Mouse (Mus musculus) bone marrow macrophage, adult 2 months (primary cell): ENCODE results near the gene Slc1a3.

Experiments used
- CTCF ChIP-seq: IDR thresholded peaks from 2 replicates; pipeline ENCODE4 v1.5.1; 2012; ENCODE audit warnings: low read depth, mild to moderate bottlenecking, low read length, moderate library complexity
- POLR2A ChIP-seq: IDR thresholded peaks from 2 replicates; pipeline ENCODE4 v1.6.1; 2012; ENCODE audit warnings: mild to moderate bottlenecking, low read depth, low read length, borderline replicate concordance

- no peak for TF ChIP-seq POLR2A
- no peak for TF ChIP-seq CTCF
Measured at GRCm38 (mm10) chr15:8715666-8716065, 5.1 kb upstream of the Slc1a3 start.
